Mouse (Mus musculus): Measurements from ENCODE around the gene Lrp11.
A peak's percentile ranks its signal among the peaks of the same experiment; 100 is the strongest.
"Not testable (repeated sequence)": the region's sequence is repeated elsewhere in the genome, so short reads cannot be mapped to it uniquely, and the experiment has no call there.

Gene Lrp11

GRCm38 (mm10) chr10:7589592-7590233, at the start of gene Lrp11:
Gene Lrp11 (plus strand): TSS chr10:7589800.
- peak; percentile 96 for ATAC-seq (ENCODE audit: low TSS enrichment)

GRCm38 (mm10) chr10:7578002-7578401, 11.6 kb upstream of the Lrp11 start:
- peak; percentile 96 for ATAC-seq (ENCODE audit: low TSS enrichment)

DNA sequence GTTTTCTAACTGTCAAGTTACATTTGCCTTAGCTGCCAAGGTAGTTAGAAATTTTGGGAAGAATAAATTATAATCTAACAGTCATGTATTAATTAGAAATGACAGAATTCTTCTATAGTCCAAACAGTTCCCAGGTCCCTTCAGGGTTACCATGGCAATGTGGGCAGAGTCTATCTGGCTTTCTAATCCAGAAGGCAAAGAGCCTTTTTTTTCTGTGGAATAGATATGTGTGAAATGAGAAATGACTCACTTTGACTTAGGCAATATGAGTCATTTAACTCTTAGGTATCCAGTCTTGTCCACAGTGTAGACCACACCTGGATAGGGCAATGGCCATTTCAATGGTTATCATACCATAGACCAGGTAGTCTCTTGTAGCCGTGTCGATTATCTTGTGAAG, 8.2 kb upstream of the Lrp11 start:
- ATAC-seq (ENCODE audit: low TSS enrichment): peak; percentile 38

GRCm38 (mm10) chr10:7582157-7582890, 7.3 kb upstream of the Lrp11 start:
- ATAC-seq (ENCODE audit: low TSS enrichment): 0 out of 2 replicates have a peak, but pooled peaks have one; percentile 56

- no peak; the same call in 1 of the 2 replicates for ATAC-seq (ENCODE audit: low TSS enrichment)
Observed at GRCm38 (mm10) chr10:7582891-7583557, 6.6 kb upstream of the Lrp11 start.

- no peak for ATAC-seq (ENCODE audit: low TSS enrichment)
Observed at GRCm38 (mm10) chr10:7586771-7587170, 2.8 kb upstream of the Lrp11 start.

DNA sequence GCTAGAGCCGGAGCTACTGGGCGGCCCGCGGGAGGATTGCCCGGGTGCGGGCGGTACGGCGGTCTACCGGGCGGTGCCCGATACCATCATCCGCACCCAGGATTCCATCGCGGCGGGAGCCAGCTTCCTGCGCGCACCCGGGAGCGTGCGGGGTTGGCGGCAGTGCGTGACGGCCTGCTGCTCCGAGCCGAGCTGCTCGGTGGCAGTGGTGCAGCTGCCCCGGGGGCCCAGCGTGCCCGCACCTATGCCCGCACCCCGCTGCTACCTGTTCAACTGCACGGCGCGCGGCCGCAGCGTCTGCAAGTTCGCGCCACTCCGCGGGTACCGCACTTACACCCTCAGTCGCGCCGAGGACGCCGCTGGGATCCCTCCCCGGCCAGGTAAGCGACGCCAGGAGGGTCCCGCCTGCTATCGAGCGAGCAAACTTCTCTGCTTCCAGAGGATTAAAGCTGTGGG, 662 bp downstream of the Lrp11 start:
- ATAC-seq (ENCODE audit: low TSS enrichment): peak; percentile 52

DNA sequence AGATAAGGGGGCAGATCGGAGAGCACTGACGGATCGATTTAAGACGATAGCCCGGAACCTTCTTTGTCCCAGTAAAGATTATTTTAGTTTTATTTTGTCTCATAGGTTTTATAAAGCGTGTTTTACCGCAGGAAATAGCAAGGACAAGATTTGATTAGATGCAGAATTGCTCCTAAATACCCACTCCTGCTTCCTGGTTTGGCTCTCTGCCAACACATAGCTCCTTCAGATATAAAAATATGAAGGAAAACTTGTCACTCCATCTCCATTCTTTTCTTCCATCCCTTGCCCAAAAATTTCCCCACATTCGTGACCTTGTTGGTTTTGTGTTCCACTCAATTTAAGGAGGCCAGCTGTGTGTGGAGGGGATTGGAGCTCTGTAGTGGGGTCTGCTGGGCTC, 1.2 kb downstream of the Lrp11 start:
- ATAC-seq (ENCODE audit: low TSS enrichment): no peak

GRCm38 (mm10) chr10:7594797-7595196, 5.2 kb downstream of the Lrp11 start:
- ATAC-seq (ENCODE audit: low TSS enrichment): no peak

GRCm38 (mm10) chr10:7596251-7596650, 6.7 kb downstream of the Lrp11 start:
- ATAC-seq (ENCODE audit: low TSS enrichment): no peak

GRCm38 (mm10) chr10:7598177-7598576, 8.6 kb downstream of the Lrp11 start:
- ATAC-seq (ENCODE audit: low TSS enrichment): no peak

- peak; percentile 82 for ATAC-seq (ENCODE audit: low TSS enrichment)
Observed at GRCm38 (mm10) chr10:7600647-7601046, 11.0 kb downstream of the Lrp11 start.

DNA sequence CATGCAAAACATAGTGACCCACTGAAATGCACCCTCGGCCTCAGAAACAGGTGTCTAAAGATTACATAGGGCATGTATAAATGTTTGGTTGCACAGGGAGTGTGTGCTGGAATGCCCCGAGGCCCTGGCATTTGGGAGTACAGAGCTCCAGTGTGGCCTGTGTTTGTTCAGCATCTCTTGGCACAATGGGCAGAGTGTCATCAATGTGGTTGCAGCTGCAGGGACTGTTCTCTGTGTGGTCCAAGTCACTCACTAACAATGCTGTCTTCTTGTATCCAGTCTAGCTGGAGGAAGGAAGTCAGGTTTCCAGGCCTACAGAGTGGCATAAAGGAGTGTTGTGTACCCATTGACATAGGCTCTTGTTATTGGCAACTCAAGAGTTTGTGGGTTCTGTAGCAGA, 15.6 kb downstream of the Lrp11 start:
- ATAC-seq (ENCODE audit: low TSS enrichment): peak; percentile 74

DNA sequence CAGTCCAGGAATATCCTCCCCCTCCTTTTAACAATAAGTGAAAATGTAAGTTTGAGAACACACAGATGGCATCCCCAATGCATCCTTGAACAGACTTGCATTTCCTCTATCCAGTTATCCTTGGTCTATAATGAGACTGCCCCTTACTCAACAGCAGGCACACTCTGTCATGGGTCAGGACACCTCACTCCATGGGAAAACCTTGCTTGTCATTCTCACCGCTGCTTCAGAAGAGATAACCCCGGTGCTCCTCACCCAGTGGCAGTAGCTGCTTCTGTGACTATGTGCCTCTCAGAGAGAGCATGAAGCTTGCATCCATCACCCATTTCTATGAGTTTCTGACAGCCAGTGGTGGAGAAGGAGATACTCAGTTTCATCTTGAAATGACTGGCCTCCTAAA, 16.8 kb downstream of the Lrp11 start:
- no peak for ATAC-seq (ENCODE audit: low TSS enrichment)

DNA sequence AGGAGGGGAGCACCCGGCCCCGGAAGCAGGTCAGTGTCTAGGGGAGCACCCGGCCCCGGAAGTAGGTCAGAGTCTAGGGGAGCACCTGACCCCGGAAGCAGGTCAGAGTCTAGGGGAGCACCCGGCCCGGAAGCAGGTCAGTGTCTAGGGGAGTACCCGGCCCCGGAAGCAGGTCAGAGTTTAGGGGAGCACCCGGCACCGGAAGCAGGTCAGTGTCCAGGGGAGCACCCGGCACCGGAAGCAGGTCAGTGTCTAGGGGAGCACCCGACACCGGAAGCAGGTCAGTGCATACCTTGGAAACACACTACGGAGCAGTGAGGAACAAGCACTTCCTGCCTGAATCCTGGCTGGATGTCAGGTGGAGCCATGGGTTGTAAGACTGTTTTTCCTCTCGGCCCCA, 19.0 kb downstream of the Lrp11 start:
- ATAC-seq (ENCODE audit: low TSS enrichment): no peak

- no peak for ATAC-seq (ENCODE audit: low TSS enrichment)
Observed at GRCm38 (mm10) chr10:7611647-7612046, 22.0 kb downstream of the Lrp11 start.

DNA sequence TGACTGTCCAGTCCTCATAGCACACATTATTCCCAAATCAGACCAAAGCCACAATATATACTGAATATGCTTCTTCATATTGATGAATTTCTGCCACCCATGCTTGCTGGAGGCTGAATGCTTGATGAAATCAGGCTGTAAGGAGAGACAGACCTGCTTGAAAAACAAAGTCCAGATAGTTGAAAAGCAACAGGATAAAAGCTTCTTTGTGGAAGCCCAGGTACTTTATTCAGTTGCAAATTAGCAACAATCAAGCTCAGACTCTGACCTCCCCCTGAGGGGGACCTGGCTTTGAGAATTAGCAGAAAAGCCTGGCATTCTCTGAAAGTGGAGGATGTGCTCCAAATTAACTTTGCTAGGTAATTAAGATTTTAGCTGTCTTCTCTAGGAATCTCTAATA, 22.6 kb downstream of the Lrp11 start:
- ATAC-seq (ENCODE audit: low TSS enrichment): not testable (repeated sequence)

- no peak for ATAC-seq (ENCODE audit: low TSS enrichment)
Observed at GRCm38 (mm10) chr10:7614834-7615233, 25.2 kb downstream of the Lrp11 start.

GRCm38 (mm10) chr10:7617146-7617545, 27.5 kb downstream of the Lrp11 start:
- ATAC-seq (ENCODE audit: low TSS enrichment): not testable (repeated sequence)

- not testable (repeated sequence) for ATAC-seq (ENCODE audit: low TSS enrichment)
Observed at GRCm38 (mm10) chr10:7617556-7617955, 28.0 kb downstream of the Lrp11 start.

DNA sequence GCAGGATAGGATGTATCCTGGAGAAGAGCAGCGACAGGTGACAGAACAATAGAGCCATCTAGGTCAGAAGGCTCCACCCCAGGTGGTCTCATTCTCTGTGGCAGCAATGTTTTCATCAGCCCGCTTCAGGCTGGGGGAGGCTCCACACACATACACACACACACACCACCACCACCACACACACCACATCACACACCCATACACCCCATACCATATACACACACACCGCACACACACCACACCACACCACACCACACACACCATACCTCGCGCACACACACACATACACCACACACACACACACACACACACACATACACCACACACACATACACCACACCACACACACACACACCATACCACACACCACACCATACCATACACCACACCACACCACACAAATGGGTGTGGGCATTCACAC, 30.2 kb downstream of the Lrp11 start:
- no peak for ATAC-seq (ENCODE audit: low TSS enrichment)

DNA sequence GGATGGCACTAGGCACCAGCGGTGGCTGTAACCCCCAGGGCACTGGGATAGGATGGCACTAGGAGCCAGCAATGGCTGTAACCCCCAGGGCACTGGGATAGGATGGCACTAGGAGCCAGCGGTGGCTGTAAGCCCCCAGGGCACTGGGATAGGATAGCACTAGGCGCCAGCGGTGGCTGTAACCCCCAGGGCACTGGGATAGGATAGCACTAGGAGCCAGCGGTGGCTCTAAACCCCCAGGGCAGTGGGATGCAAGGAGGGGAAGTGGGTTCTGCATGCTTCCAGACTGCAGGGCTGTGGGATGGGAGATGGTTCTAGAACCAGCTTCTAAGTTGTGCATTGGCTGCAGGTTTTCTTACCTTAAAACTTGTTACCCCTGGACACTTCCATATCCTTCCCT, 31.1 kb downstream of the Lrp11 start:
- no peak for ATAC-seq (ENCODE audit: low TSS enrichment)

GRCm38 (mm10) chr10:7622378-7622777, 32.8 kb downstream of the Lrp11 start:
- ATAC-seq (ENCODE audit: low TSS enrichment): peak; percentile 58
